Mouse (Mus musculus): ENCODE data around the gene Stk11ip.

Stk11ip gene

GRCm38 (mm10) chr1:75541496-75541895 is 20.2 kb downstream of the Stk11ip start:
- no peak for DNase-seq (ENCODE audit: low read depth, low spot score)

GRCm38 (mm10) chr1:75544351-75544750 is 23.0 kb downstream of the Stk11ip start:
- no peak for DNase-seq (ENCODE audit: low read depth, low spot score)

GRCm38 (mm10) chr1:75545965-75546956 is 24.9 kb downstream of the Stk11ip start, which contains the start of gene Slc4a3:
Slc4a3 (plus strand) TSS chr1:75546266.
- peak; percentile 61 for DNase-seq (ENCODE audit: low read depth, low spot score)

GRCm38 (mm10) chr1:75547351-75547750 is 26.0 kb downstream of the Stk11ip start:
- DNase-seq (ENCODE audit: low read depth, low spot score): no peak

GRCm38 (mm10) chr1:75548083-75548482 is 26.8 kb downstream of the Stk11ip start:
- no peak for DNase-seq (ENCODE audit: low read depth, low spot score)

- no peak for DNase-seq (ENCODE audit: low read depth, low spot score)
These were observed 27.5 kb downstream of the Stk11ip start for GRCm38 (mm10) chr1:75548871-75549270.

- no peak for DNase-seq (ENCODE audit: low read depth, low spot score)
These were observed 28.3 kb downstream of the Stk11ip start for GRCm38 (mm10) chr1:75549289-75550279.

GRCm38 (mm10) chr1:75550586-75550985 is 29.3 kb downstream of the Stk11ip start:
- no peak for DNase-seq (ENCODE audit: low read depth, low spot score)

GRCm38 (mm10) chr1:75555680-75556079 is 34.4 kb downstream of the Stk11ip start:
- DNase-seq (ENCODE audit: low read depth, low spot score): no peak

- DNase-seq (ENCODE audit: low read depth, low spot score): no peak
These were observed 34.9 kb downstream of the Stk11ip start for GRCm38 (mm10) chr1:75556143-75556781.

- no peak for DNase-seq (ENCODE audit: low read depth, low spot score)
These were observed 35.7 kb downstream of the Stk11ip start for GRCm38 (mm10) chr1:75557041-75557440.

- no peak for DNase-seq (ENCODE audit: low read depth, low spot score)
These were observed 37.3 kb downstream of the Stk11ip start for GRCm38 (mm10) chr1:75558388-75559178.

GRCm38 (mm10) chr1:75559212-75559925 is 38.0 kb downstream of the Stk11ip start:
- DNase-seq (ENCODE audit: low read depth, low spot score): peak; percentile 97

- no peak for DNase-seq (ENCODE audit: low read depth, low spot score)
These were observed 39.0 kb downstream of the Stk11ip start for GRCm38 (mm10) chr1:75560206-75560913.

GRCm38 (mm10) chr1:75561221-75561897 is 40.0 kb downstream of the Stk11ip start:
- peak; percentile 15 for DNase-seq (ENCODE audit: low read depth, low spot score)

GRCm38 (mm10) chr1:75561898-75562238 is 40.5 kb downstream of the Stk11ip start:
- no peak for DNase-seq (ENCODE audit: low read depth, low spot score)

GRCm38 (mm10) chr1:75564102-75564501 is 42.8 kb downstream of the Stk11ip start:
- DNase-seq (ENCODE audit: low read depth, low spot score): no peak

GRCm38 (mm10) chr1:75564916-75565315 is 43.6 kb downstream of the Stk11ip start:
- no peak for DNase-seq (ENCODE audit: low read depth, low spot score)

- DNase-seq (ENCODE audit: low read depth, low spot score): no peak
These were observed 44.3 kb downstream of the Stk11ip start for GRCm38 (mm10) chr1:75565616-75566015.

Data from 3T3-L1 (cell line).